In genomic region chr15:100761036-100761418, GRCm38 (mm10) we compare ENCODE assay signal across 8 mouse cellular contexts. TPM values are rescaled to one million over a fixed set of nuclear protein-coding genes. Genes with fewer than 3 reads are reported as not detected.
DNase-seq lines count a peak whose midpoint lies in the region; ATAC-seq and TF ChIP-seq lines count a peak whose summit lies in the region.

No protein-coding gene starts in this region.

- no peaks in the 10 kb centered on the region for H3K9me3 ChIP-seq in lung, postnatal 0 days (ENCODE audit: low read length)
- no peaks in the 10 kb centered on the region for H3K9me3 ChIP-seq in forebrain, embryonic 11.5 days (ENCODE audit: control insufficient read depth, low read length)
- no peaks in the 10 kb centered on the region for H3K9me3 ChIP-seq in intestine, postnatal 0 days (ENCODE audit: control insufficient read depth)
- no peaks in the 10 kb centered on the region for H3K9me3 ChIP-seq in neural tube, embryonic 14.5 days (ENCODE audit: control insufficient read depth, low read length)

- peak overlapping the region; percentile 66 for H3K4me2 ChIP-seq in lung, postnatal 0 days (replicated peaks; ENCODE audit: low read depth, low read length)
- peak overlapping the region; percentile 84; the same call in 1 of the 2 replicates for H3K4me2 ChIP-seq in forebrain, embryonic 11.5 days (ENCODE audit: low read depth, low read length, severe bottlenecking)
- peak overlapping the region; percentile 81 for H3K4me2 ChIP-seq in intestine, postnatal 0 days (replicated peaks; ENCODE audit: low read depth)
- H3K4me2 ChIP-seq in neural tube, embryonic 14.5 days (ENCODE audit: low read depth, low read length) = peak overlapping the region; percentile 70

- no peak for DNase-seq in lung, postnatal 0 days (ENCODE audit: low spot score)
- no peak for DNase-seq in lung, adult 18-20 months
- no peak for DNase-seq in forebrain, embryonic 11.5 days (ENCODE audit: low spot score)
- DNase-seq in kidney, adult 11 months = no peak
- no peak for DNase-seq in adrenal gland, adult 18-20 months (ENCODE audit: low spot score in 2 of 2)

- 13% methylated on average over 9 of the region's 9 CpGs for WGBS in lung, postnatal 0 days
- WGBS in forebrain, embryonic 11.5 days = 16% methylated on average over 9 of the region's 9 CpGs
- WGBS in intestine, postnatal 0 days = 17% methylated on average over 9 of the region's 9 CpGs
- 8% methylated on average over 9 of the region's 9 CpGs for WGBS in neural tube, embryonic 14.5 days

- H3K9ac ChIP-seq in lung, postnatal 0 days (replicated peaks; ENCODE audit: low read depth) = no peak overlapping the region
- H3K9ac ChIP-seq in forebrain, embryonic 11.5 days (ENCODE audit: low read length) = peak overlapping the region; percentile 5; the same call in 1 of the 2 replicates
- H3K9ac ChIP-seq in intestine, postnatal 0 days (ENCODE audit: low read depth, low read length) = no peak overlapping the region
- 0 out of 2 replicates have a peak overlapping the region, but pooled peaks have one; percentile 82 for H3K9ac ChIP-seq in neural tube, embryonic 14.5 days (replicated peaks; ENCODE audit: low read depth, low read length)

- no peak for ATAC-seq in lung, postnatal 0 days
- ATAC-seq in forebrain, embryonic 11.5 days (replicated peaks; ENCODE audit: low FRiP score) = 0 out of 2 replicates have a peak, but pooled peaks have one; percentile 7
- no peak for ATAC-seq in intestine, postnatal 0 days
- ATAC-seq in neural tube, embryonic 14.5 days (ENCODE audit: low read depth) = peak; percentile 36; the same call in 1 of the 2 replicates
- ATAC-seq in monocyte, adult 5-6 weeks (replicated peaks; ENCODE audit: insufficient number of reproducible peaks, low FRiP score, low TSS enrichment, poor library complexity, severe bottlenecking) = no peak

- no peak overlapping the region for H3K27ac ChIP-seq in lung, postnatal 0 days (ENCODE audit: low read length)
- H3K27ac ChIP-seq in forebrain, embryonic 11.5 days (ENCODE audit: low read depth, low read length) = peak overlapping the region; percentile 62
- no peak overlapping the region for H3K27ac ChIP-seq in intestine, postnatal 0 days (ENCODE audit: low read depth, low read length)
- peak overlapping the region; percentile 86 for H3K27ac ChIP-seq in neural tube, embryonic 14.5 days (ENCODE audit: low read depth, low read length)

- H3K4me1 ChIP-seq in lung, postnatal 0 days (ENCODE audit: insufficient read depth, low read depth, low read length) = peaks cover 4% of the 10 kb centered on the region; the same call in 1 of the 2 replicates
- H3K4me1 ChIP-seq in forebrain, embryonic 11.5 days (replicated peaks; ENCODE audit: control insufficient read depth, insufficient read depth, low read length) = peaks cover 8% of the 10 kb centered on the region; the same call in 1 of the 2 replicates
- no peaks in the 10 kb centered on the region for H3K4me1 ChIP-seq in intestine, postnatal 0 days (replicated peaks; ENCODE audit: control insufficient read depth, insufficient read depth, low read length)
- H3K4me1 ChIP-seq in neural tube, embryonic 14.5 days (ENCODE audit: control insufficient read depth, insufficient read depth, low read length) = peaks cover 15% of the 10 kb centered on the region

- no peak for TF ChIP-seq CTCF in lung, postnatal 0 days (IDR thresholded peaks at IDR 0.05)
- no peak for TF ChIP-seq CTCF in intestine, postnatal 0 days (IDR thresholded peaks at IDR 0.05; ENCODE audit: low read depth)

- no peak for TF ChIP-seq EP300 in lung, postnatal 0 days (IDR thresholded peaks at IDR 0.05)

- H3K36me3 ChIP-seq in lung, postnatal 0 days (ENCODE audit: insufficient read depth, low read length) = no peaks in the 10 kb centered on the region
- H3K36me3 ChIP-seq in forebrain, embryonic 11.5 days (ENCODE audit: control insufficient read depth, insufficient read depth, low read length) = no peaks in the 10 kb centered on the region
- H3K36me3 ChIP-seq in intestine, postnatal 0 days (ENCODE audit: control insufficient read depth, insufficient read depth) = no peaks in the 10 kb centered on the region
- H3K36me3 ChIP-seq in neural tube, embryonic 14.5 days (ENCODE audit: control insufficient read depth, insufficient read depth, low read length) = no peaks in the 10 kb centered on the region; the same call in 1 of the 2 replicates

- H3K4me3 ChIP-seq in lung, postnatal 0 days (ENCODE audit: low read depth, low read length) = peak overlapping the region; percentile 39; the same call in 1 of the 2 replicates
- peak overlapping the region; percentile 66 for H3K4me3 ChIP-seq in forebrain, embryonic 11.5 days (ENCODE audit: low read depth, low read length)
- H3K4me3 ChIP-seq in intestine, postnatal 0 days (ENCODE audit: low read depth, low read length) = peak overlapping the region; percentile 42
- peak overlapping the region; percentile 81 for H3K4me3 ChIP-seq in neural tube, embryonic 14.5 days (ENCODE audit: low read depth, low read length)

- H3K27me3 ChIP-seq in lung, postnatal 0 days (replicated peaks; ENCODE audit: insufficient read depth, low read length) = peaks cover 14% of the 10 kb centered on the region
- no peaks in the 10 kb centered on the region for H3K27me3 ChIP-seq in forebrain, embryonic 11.5 days (ENCODE audit: control insufficient read depth, insufficient read depth, low read length)
- peaks cover 33% of the 10 kb centered on the region for H3K27me3 ChIP-seq in intestine, postnatal 0 days (replicated peaks; ENCODE audit: control insufficient read depth, insufficient read depth, low read length)
- H3K27me3 ChIP-seq in neural tube, embryonic 14.5 days (ENCODE audit: control insufficient read depth, insufficient read depth, low read length) = no peaks in the 10 kb centered on the region

RNA-seq across cellular contexts. Expression of gene Slc4a8, which starts 0.5 kb away (rescaled TPM):
- polyA plus RNA-seq in lung, postnatal 0 days (2015; fragmentation: Nextera tagmentation; extraction: Ambion mirVana) = 3.9 and 5.5 TPM in 2 replicates
- 12.3 and 12.8 TPM in 2 replicates for polyA plus RNA-seq in forebrain, embryonic 11.5 days (2014; fragmentation: Nextera tagmentation; extraction: Ambion mirVana)
- polyA plus RNA-seq in intestine, postnatal 0 days (2015; fragmentation: Nextera tagmentation; extraction: Ambion mirVana) = 1.4 and 2.8 TPM in 2 replicates
- polyA plus RNA-seq in neural tube, embryonic 14.5 days (2014; fragmentation: Nextera tagmentation; extraction: Ambion mirVana) = 24.2 and 30.5 TPM in 2 replicates
- 0.11 to 3.9 TPM (median 2.0 TPM) in 3 replicates for total RNA-seq in monocyte, adult 5-6 weeks (2017)
- 1 to 10 TPM; 3.9 to 6.1 TPM for total RNA-seq in adrenal gland, adult 18-20 months (2021)

RNA-seq across cellular contexts. Expression of gene Galnt6, which starts 31.9 kb away (rescaled TPM):
- 1.2 TPM in 2 replicates for polyA plus RNA-seq in lung, postnatal 0 days (2015; fragmentation: Nextera tagmentation; extraction: Ambion mirVana)
- polyA plus RNA-seq in forebrain, embryonic 11.5 days (2014; fragmentation: Nextera tagmentation; extraction: Ambion mirVana) = 0.12 and 0.20 TPM in 2 replicates
- polyA plus RNA-seq in intestine, postnatal 0 days (2015; fragmentation: Nextera tagmentation; extraction: Ambion mirVana) = 65.3 and 72.5 TPM in 2 replicates
- polyA plus RNA-seq in neural tube, embryonic 14.5 days (2014; fragmentation: Nextera tagmentation; extraction: Ambion mirVana) = 0.15 and 0.53 TPM in 2 replicates
- 43.8 to 60.6 TPM (median 51.3 TPM) in 3 replicates for total RNA-seq in monocyte, adult 5-6 weeks (2017)
- total RNA-seq in adrenal gland, adult 18-20 months (2021) = 1 to 10 TPM; 4.2 to 5.6 TPM

Comparison
In these comparisons a context has a peak if more than half of its experiments do, and no peak if none do; other contexts are left out.
1. ATAC-seq: peak in forebrain, embryonic 11.5 days (single experiment) and neural tube, embryonic 14.5 days (single experiment); none in lung, postnatal 0 days (single experiment), intestine, postnatal 0 days (single experiment) and monocyte, adult 5-6 weeks (single experiment).
2. H3K27ac ChIP-seq: peak in forebrain, embryonic 11.5 days (single experiment) and neural tube, embryonic 14.5 days (single experiment); none in lung, postnatal 0 days (single experiment) and intestine, postnatal 0 days (single experiment).
3. H3K9ac ChIP-seq: peak in forebrain, embryonic 11.5 days (single experiment) and neural tube, embryonic 14.5 days (single experiment); none in lung, postnatal 0 days (single experiment) and intestine, postnatal 0 days (single experiment).
4. RNA of gene Galnt6, which starts 31.9 kb away (polyA plus RNA-seq): 65.3 to 72.5 TPM in intestine, postnatal 0 days; 1.2 TPM in lung, postnatal 0 days, 0.12 to 0.20 TPM in forebrain, embryonic 11.5 days and 0.15 to 0.53 TPM in neural tube, embryonic 14.5 days; every median in the first group is over 10 times any median in the second.
5. Peak in every context shown above with its lines, with median percentiles within 50 percentile points of each other: H3K4me2 ChIP-seq and H3K4me3 ChIP-seq.